Mouse (Mus musculus) megakaryocyte-erythroid progenitor cell, adult 5 weeks (primary cell): ENCODE results near the gene Ubr4. TPM values are rescaled to one million over a fixed set of nuclear protein-coding genes. Genes with fewer than 3 reads are reported as not detected.

Experiments used
- polyA plus RNA-seq: library from polyadenylated mRNA; stranded (reverse); fragments of >175 nt; gene quantifications from 2 replicates; pipeline ENCODE4 v1.2.3, GENCODE M21; 2012

The Ubr4 gene
- polyA plus RNA-seq: 58.8 and 87.5 TPM in 2 replicates

GRCm38 (mm10) chr4:139351931-139352711 lies at the start of gene Ubr4, which contains the start of the genes Mrto4 and Emc1:
Ubr4 (plus strand) TSS chr4:139352609.
Mrto4 (minus strand) TSS chr4:139352576.
Emc1 (plus strand) TSS chr4:139352587.

GRCm38 (mm10) chr4:139310171-139310898 lies 42.1 kb upstream of the Ubr4 start, which contains the start of the genes Pqlc2 and Akr7a5:
Pqlc2 (minus strand) TSS chr4:139310708.
Akr7a5 (plus strand) TSS chr4:139310744.

DNA sequence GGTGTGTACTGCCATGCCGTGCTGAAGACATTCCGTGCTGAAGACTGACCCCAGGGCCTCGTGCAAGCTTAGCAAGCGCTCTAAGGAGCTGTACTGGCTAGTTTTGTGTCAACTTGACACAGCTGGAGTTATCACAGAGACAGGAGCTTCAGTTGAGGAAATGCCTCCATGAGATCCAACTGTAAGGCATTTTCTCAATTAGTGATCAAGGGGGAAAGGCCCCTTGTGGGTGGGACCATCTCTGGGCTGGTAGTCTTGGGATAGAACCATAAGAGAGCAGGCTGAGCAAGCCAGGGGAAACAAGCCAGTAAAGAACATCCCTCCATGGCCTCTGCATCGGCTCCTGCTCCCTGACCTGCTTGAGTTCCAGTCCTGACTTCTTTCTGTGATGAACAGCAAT lies 177.8 kb downstream of the Ubr4 start, which contains the start of gene Iffo2:
Gene Iffo2 (plus strand): TSS at position 301 of the 400 bp plus-strand sequence.

Other genes with a start within 250 kb of the Ubr4 start
- 17.2 and 19.9 TPM in 2 replicates for gene Minos1, start 221.5 kb upstream of the Ubr4 start, polyA plus RNA-seq
- 193 and 208 TPM in 2 replicates for gene Capzb, start 159.7 kb upstream of the Ubr4 start, polyA plus RNA-seq
- gene Pqlc2, start 41.9 kb upstream of the Ubr4 start, polyA plus RNA-seq: 3.1 and 4.3 TPM in 2 replicates
- 52.2 and 56.8 TPM in 2 replicates for gene Akr7a5, start 41.9 kb upstream of the Ubr4 start, polyA plus RNA-seq
- 70.4 and 88.0 TPM in 2 replicates for gene Mrto4, start within 50 bp of the Ubr4 start, polyA plus RNA-seq
- 4.5 and 6.7 TPM in 2 replicates for gene Emc1, start within 50 bp of the Ubr4 start, polyA plus RNA-seq
- 1.9 and 3.4 TPM in 2 replicates for gene Iffo2, start 177.9 kb downstream of the Ubr4 start, polyA plus RNA-seq